Mouse (Mus musculus): Measurements from ENCODE around the gene Gm21970. TPM values are rescaled to one million over a fixed set of nuclear protein-coding genes. Genes with fewer than 3 reads are reported as not detected.
A peak's percentile ranks its signal among the peaks of the same experiment; 100 is the strongest.
"Not testable (repeated sequence)": the region's sequence is repeated elsewhere in the genome, so short reads cannot be mapped to it uniquely, and the experiment has no call there.

The Gm21970 gene
- polyA plus RNA-seq, 1 experiment from 2014 or later: not detected

DNA sequence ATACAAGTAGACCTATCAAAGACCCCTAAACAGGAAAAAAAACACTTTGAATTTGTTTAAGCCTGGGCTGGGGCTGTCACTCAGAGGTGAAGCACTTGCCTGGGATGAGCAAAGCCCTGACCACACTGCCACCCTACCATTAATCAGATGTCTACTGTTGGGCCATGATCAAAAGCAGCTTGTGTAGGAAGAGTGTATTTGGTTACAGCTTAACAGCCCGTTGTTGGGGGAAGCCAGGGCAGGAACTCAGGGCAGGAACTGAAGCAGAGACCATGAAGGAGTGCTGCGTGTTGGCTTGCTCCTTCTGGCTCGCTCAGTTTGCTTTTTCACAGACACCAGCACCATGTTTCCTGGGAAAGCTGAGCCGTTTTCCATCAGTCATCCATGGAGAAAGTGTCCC is 35.1 kb downstream of the Gm21970 start:
- H3K4me1 ChIP-seq (ENCODE audit: control insufficient read depth, insufficient read depth, low read length): no peaks in the 10 kb centered on the region
- no peak overlapping the region for H3K4me3 ChIP-seq (ENCODE audit: low read length)
- no peaks in the 10 kb centered on the region for H3K9me3 ChIP-seq (ENCODE audit: control insufficient read depth, low read length)
- H3K9ac ChIP-seq (ENCODE audit: low read depth, low read length): no peak overlapping the region
- no peak overlapping the region for H3K4me2 ChIP-seq (ENCODE audit: low read depth, low read length)
- H3K27me3 ChIP-seq (replicated peaks; ENCODE audit: control insufficient read depth, insufficient read depth, low read length): no peaks in the 10 kb centered on the region
- peaks cover 31% of the 10 kb centered on the region; the same call in 1 of the 2 replicates for H3K36me3 ChIP-seq (ENCODE audit: control insufficient read depth, insufficient read depth, low read length)
- H3K27ac ChIP-seq (ENCODE audit: low read length): no peak overlapping the region
- WGBS: 80% methylated on average over 4 of the region's 4 CpGs
- ATAC-seq: no peak

DNA sequence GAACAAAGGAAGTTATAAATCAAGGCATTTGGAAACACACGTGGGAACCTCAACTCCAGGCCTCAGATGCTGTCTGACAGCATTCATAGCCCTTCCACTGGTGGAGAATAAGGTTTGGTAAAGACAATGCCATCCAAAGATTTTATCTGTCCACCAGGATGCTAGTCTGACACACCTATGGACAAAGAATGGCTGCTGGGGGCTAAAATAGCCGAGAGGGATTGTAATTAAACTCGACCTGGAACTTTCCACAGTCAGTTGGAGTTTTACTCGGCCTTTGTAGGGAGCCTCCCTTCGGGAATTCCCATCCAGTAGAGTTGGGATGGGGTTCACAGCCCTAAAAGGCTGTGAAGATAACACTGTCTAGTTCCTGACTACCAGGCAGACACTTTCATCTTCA is 35.9 kb downstream of the Gm21970 start:
- peaks cover 24% of the 10 kb centered on the region; the same call in 1 of the 2 replicates for H3K36me3 ChIP-seq (ENCODE audit: control insufficient read depth, insufficient read depth, low read length)
- 66% methylated on average over 5 of the region's 5 CpGs for WGBS
- no peak overlapping the region for H3K9ac ChIP-seq (ENCODE audit: low read depth, low read length)
- no peaks in the 10 kb centered on the region for H3K27me3 ChIP-seq (replicated peaks; ENCODE audit: control insufficient read depth, insufficient read depth, low read length)
- no peaks in the 10 kb centered on the region for H3K9me3 ChIP-seq (ENCODE audit: control insufficient read depth, low read length)
- ATAC-seq: no peak
- H3K4me3 ChIP-seq (ENCODE audit: low read length): no peak overlapping the region
- H3K4me1 ChIP-seq (ENCODE audit: control insufficient read depth, insufficient read depth, low read length): no peaks in the 10 kb centered on the region
- no peak overlapping the region for H3K4me2 ChIP-seq (ENCODE audit: low read depth, low read length)
- H3K27ac ChIP-seq (ENCODE audit: low read length): no peak overlapping the region

DNA sequence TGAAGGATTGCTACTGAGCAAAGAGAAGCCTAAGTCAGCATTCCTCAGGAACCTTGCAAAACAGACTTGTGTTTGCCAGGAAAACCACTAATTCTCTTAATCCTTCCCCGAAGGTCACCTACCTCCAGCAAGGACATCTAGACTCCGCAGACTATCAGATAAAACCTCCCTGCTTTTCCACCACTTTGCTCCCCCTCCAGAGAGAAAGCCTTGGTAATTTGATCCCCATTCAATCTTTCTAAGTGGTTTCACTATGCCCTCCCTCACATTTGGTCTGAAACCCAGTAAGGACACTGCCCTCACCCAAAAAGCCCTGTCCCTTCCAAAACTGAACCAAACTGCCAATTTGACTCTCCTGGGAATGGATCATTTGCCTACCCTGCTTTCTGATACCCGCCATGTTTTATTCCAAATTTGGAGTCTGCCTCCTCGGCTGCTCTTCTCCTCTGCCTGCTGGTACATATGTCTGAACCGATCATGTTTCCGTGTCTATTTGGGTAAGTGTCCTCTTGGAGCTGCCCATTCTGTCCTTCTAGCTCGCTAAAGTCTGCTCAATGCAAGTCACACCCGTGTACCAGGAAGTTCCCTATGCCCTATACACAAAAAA is 36.8 kb downstream of the Gm21970 start:
- Histone ChIP-seq H3K9ac (ENCODE audit: low read depth, low read length) (no peak overlapping the region), H3K9me3 (ENCODE audit: control insufficient read depth, low read length) (no peaks in the 10 kb centered on the region), H3K36me3 (ENCODE audit: control insufficient read depth, insufficient read depth, low read length) (peaks cover 19% of the 10 kb centered on the region; the same call in 1 of the 2 replicates), H3K4me2 (ENCODE audit: low read depth, low read length) (no peak overlapping the region), H3K27ac (ENCODE audit: low read length) (no peak overlapping the region), H3K4me3 (ENCODE audit: low read length) (no peak overlapping the region), H3K27me3 (replicated peaks; ENCODE audit: control insufficient read depth, insufficient read depth, low read length) (no peaks in the 10 kb centered on the region), H3K4me1 (ENCODE audit: control insufficient read depth, insufficient read depth, low read length) (no peaks in the 10 kb centered on the region)
- WGBS: 71% methylated on average over 8 of the region's 8 CpGs
- ATAC-seq: no peak

DNA sequence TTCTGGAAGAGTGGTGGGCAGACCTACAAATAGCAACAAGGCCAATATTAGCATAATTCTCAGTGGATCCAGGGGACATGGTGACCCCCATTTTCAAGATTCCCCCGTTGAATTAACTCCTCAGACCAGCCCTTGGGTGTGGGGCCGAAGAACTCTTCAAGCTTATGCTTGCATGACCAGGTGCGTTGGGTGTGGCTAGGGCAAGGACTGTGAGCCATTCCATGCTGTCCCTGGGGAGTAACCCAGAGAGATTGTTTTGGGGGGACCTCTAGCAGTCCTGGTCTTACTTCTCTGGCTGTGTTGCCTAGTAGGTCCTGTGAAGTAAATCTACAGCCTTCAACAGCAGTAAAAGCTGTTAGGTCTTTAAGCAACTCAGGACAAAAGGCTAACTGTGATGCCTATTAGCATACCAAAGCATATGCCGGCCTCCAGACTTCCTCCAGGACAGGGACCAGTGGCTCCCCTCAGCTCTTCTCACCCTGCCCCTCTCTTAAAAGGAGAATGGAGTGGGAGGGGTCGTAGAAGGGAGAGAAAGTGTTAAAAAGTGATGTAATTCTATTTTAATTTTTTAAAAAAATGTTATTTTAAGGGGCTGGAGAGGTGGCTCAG is 41.3 kb downstream of the Gm21970 start:
- H3K27ac ChIP-seq (ENCODE audit: low read length): no peak overlapping the region
- no peaks in the 10 kb centered on the region for H3K4me1 ChIP-seq (ENCODE audit: control insufficient read depth, insufficient read depth, low read length)
- no peaks in the 10 kb centered on the region for H3K27me3 ChIP-seq (replicated peaks; ENCODE audit: control insufficient read depth, insufficient read depth, low read length)
- H3K4me2 ChIP-seq (ENCODE audit: low read depth, low read length): no peak overlapping the region
- H3K9me3 ChIP-seq (ENCODE audit: control insufficient read depth, low read length): no peaks in the 10 kb centered on the region
- ATAC-seq: no peak
- no peaks in the 10 kb centered on the region for H3K36me3 ChIP-seq (ENCODE audit: control insufficient read depth, insufficient read depth, low read length)
- no peak overlapping the region for H3K9ac ChIP-seq (ENCODE audit: low read depth, low read length)
- H3K4me3 ChIP-seq (ENCODE audit: low read length): no peak overlapping the region
- 42% methylated on average over 5 of the region's 5 CpGs for WGBS

DNA sequence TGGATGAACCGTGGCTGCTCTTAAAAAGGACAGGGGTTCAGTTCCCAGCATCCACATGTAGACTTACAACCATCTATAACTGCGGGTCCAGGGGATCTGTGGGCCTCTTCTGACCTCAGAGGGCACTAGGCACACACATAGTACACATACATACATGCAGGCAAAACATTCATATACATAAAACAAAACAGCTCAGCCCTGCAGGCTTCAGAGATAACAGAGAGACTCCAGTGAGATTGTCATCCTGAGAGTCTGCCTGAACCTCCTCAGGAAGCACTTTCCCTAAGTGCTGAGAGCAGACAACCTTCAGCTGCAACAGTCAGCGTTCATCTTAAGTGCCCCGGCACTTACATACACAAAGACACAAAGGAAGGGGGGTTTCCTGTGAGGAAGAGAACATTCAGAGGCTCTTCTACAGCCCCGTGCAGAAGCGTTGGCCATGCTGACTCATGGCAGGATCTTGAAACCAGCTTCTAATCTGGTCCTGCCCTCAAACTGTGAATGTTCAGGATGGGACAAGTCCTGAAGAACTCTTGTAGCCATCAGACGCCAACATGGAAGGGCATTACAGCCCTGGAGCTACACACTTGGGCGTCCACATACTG is 41.9 kb downstream of the Gm21970 start:
- H3K9me3 ChIP-seq (ENCODE audit: control insufficient read depth, low read length): no peaks in the 10 kb centered on the region
- H3K4me2 ChIP-seq (ENCODE audit: low read depth, low read length): no peak overlapping the region
- H3K27ac ChIP-seq (ENCODE audit: low read length): no peak overlapping the region
- WGBS: 50% methylated on average over 8 of the region's 8 CpGs
- ATAC-seq: no peak
- H3K9ac ChIP-seq (ENCODE audit: low read depth, low read length): no peak overlapping the region
- no peak overlapping the region for H3K4me3 ChIP-seq (ENCODE audit: low read length)
- H3K4me1 ChIP-seq (ENCODE audit: control insufficient read depth, insufficient read depth, low read length): no peaks in the 10 kb centered on the region
- H3K36me3 ChIP-seq (ENCODE audit: control insufficient read depth, insufficient read depth, low read length): no peaks in the 10 kb centered on the region
- no peaks in the 10 kb centered on the region for H3K27me3 ChIP-seq (replicated peaks; ENCODE audit: control insufficient read depth, insufficient read depth, low read length)

DNA sequence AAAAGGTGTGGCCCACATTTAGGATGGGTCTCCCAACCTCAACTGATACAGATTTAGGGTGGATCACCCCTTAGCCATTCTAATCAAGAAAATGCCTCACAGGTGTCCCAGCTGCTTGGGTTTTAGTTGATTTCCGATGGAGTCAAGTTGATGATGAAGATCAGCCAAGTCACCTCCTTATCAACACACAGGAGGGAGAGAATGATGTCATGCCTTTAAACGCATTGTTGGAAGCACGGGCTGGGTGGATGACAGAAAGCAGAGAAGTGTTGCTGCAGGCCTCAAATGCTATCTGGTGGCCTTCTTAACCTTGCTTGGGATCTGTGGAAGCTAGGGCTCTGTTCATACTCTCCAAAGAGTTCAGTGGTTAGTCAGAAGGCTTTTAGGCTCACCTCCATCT is 42.6 kb downstream of the Gm21970 start:
- ATAC-seq: no peak
- 80% methylated on average over 3 of the region's 3 CpGs for whole genome bisulfite sequencing
- Histone ChIP-seq H3K9ac (ENCODE audit: low read depth, low read length) (no peak overlapping the region), H3K4me2 (ENCODE audit: low read depth, low read length) (no peak overlapping the region), H3K9me3 (ENCODE audit: control insufficient read depth, low read length) (no peaks in the 10 kb centered on the region), H3K27ac (ENCODE audit: low read length) (no peak overlapping the region), H3K27me3 (replicated peaks; ENCODE audit: control insufficient read depth, insufficient read depth, low read length) (no peaks in the 10 kb centered on the region), H3K4me1 (ENCODE audit: control insufficient read depth, insufficient read depth, low read length) (no peaks in the 10 kb centered on the region), H3K36me3 (ENCODE audit: control insufficient read depth, insufficient read depth, low read length) (no peaks in the 10 kb centered on the region), H3K4me3 (ENCODE audit: low read length) (no peak overlapping the region)

DNA sequence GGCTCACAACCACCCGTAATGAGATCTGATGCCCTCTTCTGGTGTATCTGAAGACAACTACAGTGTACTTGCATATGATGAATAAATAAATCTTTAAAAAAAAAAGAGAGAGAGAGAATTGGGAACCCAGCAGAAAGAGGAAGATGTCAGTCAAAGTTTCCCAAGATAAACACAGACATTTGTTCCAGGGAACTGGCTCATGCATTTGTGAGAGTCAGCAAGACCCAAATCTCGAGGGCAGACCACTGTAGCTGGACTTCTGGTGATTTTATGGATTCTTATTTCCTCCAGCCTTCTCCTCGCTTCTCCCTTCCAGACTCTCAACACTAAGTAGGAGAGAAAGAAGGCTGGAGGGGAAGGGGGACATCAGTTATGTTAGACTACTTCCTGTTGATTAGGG is 46.6 kb downstream of the Gm21970 start:
- no peak for ATAC-seq
- Histone ChIP-seq H3K4me1 (ENCODE audit: control insufficient read depth, insufficient read depth, low read length) (no peaks in the 10 kb centered on the region), H3K9ac (ENCODE audit: low read depth, low read length) (no peak overlapping the region), H3K4me3 (ENCODE audit: low read length) (no peak overlapping the region), H3K4me2 (ENCODE audit: low read depth, low read length) (no peak overlapping the region), H3K36me3 (ENCODE audit: control insufficient read depth, insufficient read depth, low read length) (no peaks in the 10 kb centered on the region), H3K9me3 (ENCODE audit: control insufficient read depth, low read length) (no peaks in the 10 kb centered on the region), H3K27me3 (replicated peaks; ENCODE audit: control insufficient read depth, insufficient read depth, low read length) (no peaks in the 10 kb centered on the region), H3K27ac (ENCODE audit: low read length) (no peak overlapping the region)
- 80% methylated on average over 3 of the region's 3 CpGs for WGBS

DNA sequence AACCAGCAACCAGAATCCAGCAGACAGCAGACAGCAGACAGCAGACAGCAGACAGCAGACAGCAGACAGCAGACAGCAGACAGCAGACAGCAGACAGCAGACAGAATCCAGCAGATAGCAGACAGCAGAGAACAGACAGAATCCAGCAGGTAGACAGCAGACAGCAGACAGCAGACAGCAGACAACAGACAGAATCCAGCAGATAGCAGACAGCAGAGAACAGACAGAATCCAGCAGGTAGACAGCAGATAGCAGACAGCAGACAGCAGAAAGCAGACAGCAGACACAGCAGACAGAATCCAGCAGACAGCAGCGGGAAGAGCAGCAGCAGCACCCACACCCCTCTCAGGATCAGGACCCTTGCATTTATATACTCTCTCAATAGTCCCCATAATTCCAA is 47.1 kb downstream of the Gm21970 start:
- 83% methylated on average over 1 of the region's 1 CpGs for WGBS
- not testable (repeated sequence) for H3K4me3 ChIP-seq (ENCODE audit: low read length)

DNA sequence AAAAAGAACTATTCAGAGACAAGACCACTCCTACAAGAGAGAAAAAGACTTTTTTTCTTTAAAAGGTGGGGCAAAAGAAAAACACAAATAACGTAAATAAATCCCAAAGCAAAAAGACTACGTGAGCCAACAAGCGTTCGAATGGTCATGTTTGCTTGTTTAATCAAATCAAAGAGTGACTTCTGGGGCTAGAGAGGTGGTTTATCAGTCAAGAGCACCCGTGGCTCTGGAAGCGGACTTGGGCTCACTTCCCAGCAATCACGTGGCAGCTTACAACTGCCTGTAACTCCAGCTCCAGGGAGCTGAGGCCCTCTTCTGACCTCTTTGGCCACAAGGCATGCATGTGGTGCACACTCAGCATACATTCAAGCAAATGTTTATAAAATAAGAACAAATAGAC is 49.8 kb downstream of the Gm21970 start:
- peak overlapping the region; percentile 27; the same call in 1 of the 2 replicates for H3K27ac ChIP-seq (ENCODE audit: low read length)
- 32% methylated on average over 7 of the region's 7 CpGs for WGBS

More for the DNA sequence above, 47.1 kb downstream of the Gm21970 start:
- H3K4me2 ChIP-seq (ENCODE audit: low read depth, low read length); H3K4me1 ChIP-seq (ENCODE audit: control insufficient read depth, insufficient read depth, low read length); H3K36me3 ChIP-seq (ENCODE audit: control insufficient read depth, insufficient read depth, low read length); H3K27me3 ChIP-seq (replicated peaks; ENCODE audit: control insufficient read depth, insufficient read depth, low read length); ATAC-seq; H3K27ac ChIP-seq (ENCODE audit: low read length); H3K9me3 ChIP-seq (ENCODE audit: control insufficient read depth, low read length); H3K9ac ChIP-seq (ENCODE audit: low read depth, low read length): not testable (repeated sequence)

More for the DNA sequence above, 49.8 kb downstream of the Gm21970 start:
- Histone ChIP-seq H3K9me3 (ENCODE audit: control insufficient read depth, low read length) (no peaks in the 10 kb centered on the region), H3K9ac (ENCODE audit: low read depth, low read length) (no peak overlapping the region), H3K36me3 (ENCODE audit: control insufficient read depth, insufficient read depth, low read length) (no peaks in the 10 kb centered on the region), H3K4me2 (ENCODE audit: low read depth, low read length) (no peak overlapping the region), H3K4me3 (ENCODE audit: low read length) (no peak overlapping the region), H3K4me1 (ENCODE audit: control insufficient read depth, insufficient read depth, low read length) (no peaks in the 10 kb centered on the region), H3K27me3 (replicated peaks; ENCODE audit: control insufficient read depth, insufficient read depth, low read length) (no peaks in the 10 kb centered on the region)
- peak; percentile 93 for ATAC-seq
